Mouse (Mus musculus): ENCODE measurements around the gene Ctbs. TPM values are rescaled to one million over a fixed set of nuclear protein-coding genes. Genes with fewer than 3 reads are reported as not detected.

The Ctbs gene
- polyA plus RNA-seq, 1 experiment, result 1.5 TPM

DNA sequence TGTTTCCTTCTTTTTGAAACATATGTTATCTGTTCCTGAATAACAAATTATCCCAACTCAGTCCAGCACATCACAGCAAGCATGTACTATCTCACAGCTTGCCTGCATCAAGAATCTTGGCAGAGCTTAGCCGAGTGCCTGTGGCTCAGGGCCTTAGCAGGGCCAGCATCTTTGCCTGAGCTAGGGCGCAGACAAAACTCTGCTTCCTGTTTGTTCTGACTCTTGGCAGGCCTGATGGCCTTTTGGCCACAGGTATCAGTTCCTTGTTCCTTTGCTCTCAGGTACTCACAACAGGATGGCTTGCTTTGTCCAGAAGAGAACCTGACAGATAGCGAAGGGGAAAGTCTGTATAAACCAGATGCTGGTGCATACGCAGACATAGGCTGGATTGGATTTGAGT is 35.6 kb upstream of the Ctbs start:
- Histone ChIP-seq H3K27me3 (ENCODE audit: control insufficient read depth, insufficient read depth, insufficient read length) (no peaks in the 10 kb centered on the region), H3ac (ENCODE audit: control insufficient read depth, insufficient read length, low read depth) (no peak overlapping the region), H3K36me3 (ENCODE audit: control insufficient read depth, insufficient read depth) (peaks cover 6% of the 10 kb centered on the region), H3K79me3 (ENCODE audit: low read depth) (peaks cover 11% of the 10 kb centered on the region), H3K79me2 (ENCODE audit: control insufficient read depth, insufficient read depth) (peaks cover 52% of the 10 kb centered on the region), H3K4me3 (ENCODE audit: insufficient read depth, poor library complexity, severe bottlenecking) (no peak overlapping the region)
- TF ChIP-seq MYOD1 (IDR thresholded peaks at IDR 0.05; ENCODE audit: control insufficient read depth, insufficient read length, low read depth) (no peak), MAX (IDR thresholded peaks at IDR 0.05) (no peak), MYOG (IDR thresholded peaks at IDR 0.05; ENCODE audit: control insufficient read depth, extremely low read depth, insufficient read length) (no peak), CEBPB (IDR thresholded peaks at IDR 0.05; ENCODE audit: low read depth) (no peak), FOSL1 (IDR thresholded peaks at IDR 0.05; ENCODE audit: insufficient read depth, low read length, poor library complexity, severe bottlenecking) (no peak), CTCF (IDR thresholded peaks at IDR 0.05; ENCODE audit: control insufficient read depth, insufficient read depth, insufficient read length) (no peak), USF1 (IDR thresholded peaks at IDR 0.05; ENCODE audit: low read depth) (no peak)

DNA sequence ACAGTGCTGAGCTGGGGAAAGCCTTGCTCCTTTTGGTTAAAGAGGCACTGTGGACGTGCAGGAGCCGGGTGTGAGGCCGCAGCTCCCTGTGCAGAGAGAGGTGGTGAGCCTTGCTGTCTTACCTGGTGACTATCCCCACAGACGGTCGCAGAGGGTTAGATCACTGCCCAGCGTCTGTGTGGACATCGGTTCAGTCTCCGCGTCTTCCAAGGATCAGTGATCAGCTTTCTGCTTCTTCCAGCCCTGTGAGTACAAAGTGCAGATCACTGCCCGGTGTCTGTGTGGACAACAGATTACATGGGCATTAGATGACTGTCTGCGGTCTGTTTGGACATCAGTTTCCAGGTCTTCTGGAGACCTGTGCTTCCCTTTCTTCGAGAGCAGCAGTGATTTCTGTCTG is 35.0 kb upstream of the Ctbs start:
- no peak overlapping the region for H3ac ChIP-seq (ENCODE audit: control insufficient read depth, insufficient read length, low read depth)

DNA sequence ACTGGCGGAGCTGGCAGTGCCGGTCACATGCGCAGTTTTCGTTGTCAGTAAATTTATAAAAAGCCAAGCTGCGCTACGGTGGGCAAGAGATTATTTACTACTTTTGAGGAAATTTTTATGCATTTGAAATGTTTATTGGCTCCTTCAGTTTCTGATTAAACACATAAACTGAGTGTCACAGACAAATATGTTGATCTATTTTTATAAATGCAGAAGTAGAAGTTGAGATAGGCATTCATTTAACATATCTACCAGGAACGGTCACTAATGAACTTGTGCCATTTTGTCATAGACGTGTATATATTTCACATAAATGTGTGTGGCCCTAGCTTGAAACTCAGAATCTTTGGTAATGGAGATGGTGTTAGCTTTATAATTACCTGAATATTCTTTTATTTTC is 31.7 kb upstream of the Ctbs start:
- Histone ChIP-seq H3K27me3 (ENCODE audit: control insufficient read depth, insufficient read depth, insufficient read length) (no peaks in the 10 kb centered on the region), H3K79me2 (ENCODE audit: control insufficient read depth, insufficient read depth) (peaks cover 21% of the 10 kb centered on the region), H3K4me3 (ENCODE audit: insufficient read depth, poor library complexity, severe bottlenecking) (no peak overlapping the region), H3K79me3 (ENCODE audit: low read depth) (peaks cover 5% of the 10 kb centered on the region), H3K36me3 (ENCODE audit: control insufficient read depth, insufficient read depth) (peaks cover 13% of the 10 kb centered on the region), H3ac (ENCODE audit: control insufficient read depth, insufficient read length, low read depth) (no peak overlapping the region)
- TF ChIP-seq CTCF (IDR thresholded peaks at IDR 0.05; ENCODE audit: control insufficient read depth, insufficient read depth, insufficient read length) (no peak), MYOD1 (IDR thresholded peaks at IDR 0.05; ENCODE audit: control insufficient read depth, insufficient read length, low read depth) (no peak), MYOG (IDR thresholded peaks at IDR 0.05; ENCODE audit: control insufficient read depth, extremely low read depth, insufficient read length) (no peak), FOSL1 (IDR thresholded peaks at IDR 0.05; ENCODE audit: insufficient read depth, low read length, poor library complexity, severe bottlenecking) (no peak), USF1 (IDR thresholded peaks at IDR 0.05; ENCODE audit: low read depth) (no peak), MAX (IDR thresholded peaks at IDR 0.05) (no peak), CEBPB (IDR thresholded peaks at IDR 0.05; ENCODE audit: low read depth) (no peak)

More for the DNA sequence above, 35.0 kb upstream of the Ctbs start:
- peaks cover 8% of the 10 kb centered on the region for H3K36me3 ChIP-seq (ENCODE audit: control insufficient read depth, insufficient read depth)
- TF ChIP-seq MAX (IDR thresholded peaks at IDR 0.05) (no peak), USF1 (IDR thresholded peaks at IDR 0.05; ENCODE audit: low read depth) (no peak), FOSL1 (IDR thresholded peaks at IDR 0.05; ENCODE audit: insufficient read depth, low read length, poor library complexity, severe bottlenecking) (no peak), CTCF (IDR thresholded peaks at IDR 0.05; ENCODE audit: control insufficient read depth, insufficient read depth, insufficient read length) (no peak), CEBPB (IDR thresholded peaks at IDR 0.05; ENCODE audit: low read depth) (no peak), MYOG (IDR thresholded peaks at IDR 0.05; ENCODE audit: control insufficient read depth, extremely low read depth, insufficient read length) (no peak), MYOD1 (IDR thresholded peaks at IDR 0.05; ENCODE audit: control insufficient read depth, insufficient read length, low read depth) (no peak)
- H3K4me3 ChIP-seq (ENCODE audit: insufficient read depth, poor library complexity, severe bottlenecking), result no peak overlapping the region
- H3K79me3 ChIP-seq (ENCODE audit: low read depth), result peaks cover 11% of the 10 kb centered on the region
- no peaks in the 10 kb centered on the region for H3K27me3 ChIP-seq (ENCODE audit: control insufficient read depth, insufficient read depth, insufficient read length)
- H3K79me2 ChIP-seq (ENCODE audit: control insufficient read depth, insufficient read depth), result peaks cover 46% of the 10 kb centered on the region

DNA sequence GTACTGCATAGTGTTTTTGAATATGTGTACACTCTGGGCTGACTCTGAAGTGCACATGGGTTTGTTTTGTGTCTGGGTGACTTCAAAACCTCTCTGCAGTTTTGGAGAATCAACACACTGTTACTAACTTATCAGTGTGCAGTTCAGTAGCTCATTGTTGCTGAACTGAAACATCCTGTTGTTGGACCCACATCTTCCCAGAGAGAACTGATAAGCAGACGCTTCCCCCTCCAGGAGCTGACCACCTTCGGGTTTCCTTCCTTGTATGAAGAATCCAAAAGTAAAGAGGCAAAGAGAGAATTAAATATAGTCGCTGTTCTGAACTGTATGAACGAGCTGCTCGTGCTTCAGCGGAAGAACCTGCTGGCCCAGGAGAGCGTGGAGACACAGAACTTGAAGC is 30.7 kb upstream of the Ctbs start:
- Histone ChIP-seq H3ac (ENCODE audit: control insufficient read depth, insufficient read length, low read depth) (no peak overlapping the region), H3K79me3 (ENCODE audit: low read depth) (peaks cover 1% of the 10 kb centered on the region), H3K27me3 (ENCODE audit: control insufficient read depth, insufficient read depth, insufficient read length) (no peaks in the 10 kb centered on the region), H3K36me3 (ENCODE audit: control insufficient read depth, insufficient read depth) (peaks cover 13% of the 10 kb centered on the region), H3K4me3 (ENCODE audit: insufficient read depth, poor library complexity, severe bottlenecking) (no peak overlapping the region), H3K79me2 (ENCODE audit: control insufficient read depth, insufficient read depth) (peaks cover 12% of the 10 kb centered on the region)
- TF ChIP-seq CEBPB (IDR thresholded peaks at IDR 0.05; ENCODE audit: low read depth) (no peak), FOSL1 (IDR thresholded peaks at IDR 0.05; ENCODE audit: insufficient read depth, low read length, poor library complexity, severe bottlenecking) (no peak), MAX (IDR thresholded peaks at IDR 0.05) (no peak), CTCF (IDR thresholded peaks at IDR 0.05; ENCODE audit: control insufficient read depth, insufficient read depth, insufficient read length) (no peak), MYOG (IDR thresholded peaks at IDR 0.05; ENCODE audit: control insufficient read depth, extremely low read depth, insufficient read length) (no peak), USF1 (IDR thresholded peaks at IDR 0.05; ENCODE audit: low read depth) (no peak), MYOD1 (IDR thresholded peaks at IDR 0.05; ENCODE audit: control insufficient read depth, insufficient read length, low read depth) (no peak)

DNA sequence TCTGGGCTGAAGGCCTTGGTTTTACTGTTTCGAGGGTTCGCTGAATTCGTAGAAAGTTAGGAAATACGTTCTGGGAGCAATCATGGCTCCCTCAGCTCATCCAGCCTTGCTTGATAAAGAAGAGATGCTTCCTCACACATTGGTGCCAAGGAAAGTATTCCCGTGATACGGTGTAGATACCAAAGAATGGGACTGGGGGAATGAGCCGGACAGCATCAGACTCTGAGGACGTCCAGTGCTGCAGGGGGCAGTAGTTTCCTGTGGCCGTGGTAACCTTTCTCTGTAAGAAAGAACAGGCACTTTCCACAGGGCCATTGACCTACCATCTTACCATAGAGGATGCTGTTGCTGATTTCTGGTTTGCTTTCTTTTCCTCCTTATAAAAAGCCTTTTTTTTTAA is 30.1 kb upstream of the Ctbs start:
- Histone ChIP-seq H3K27me3 (ENCODE audit: control insufficient read depth, insufficient read depth, insufficient read length) (no peaks in the 10 kb centered on the region), H3K4me3 (ENCODE audit: insufficient read depth, poor library complexity, severe bottlenecking) (no peak overlapping the region), H3ac (ENCODE audit: control insufficient read depth, insufficient read length, low read depth) (no peak overlapping the region), H3K36me3 (ENCODE audit: control insufficient read depth, insufficient read depth) (peaks cover 13% of the 10 kb centered on the region), H3K79me2 (ENCODE audit: control insufficient read depth, insufficient read depth) (peaks cover 6% of the 10 kb centered on the region), H3K79me3 (ENCODE audit: low read depth) (peaks cover 1% of the 10 kb centered on the region)
- TF ChIP-seq CEBPB (IDR thresholded peaks at IDR 0.05; ENCODE audit: low read depth), result no peak
- no peak for TF ChIP-seq USF1 (IDR thresholded peaks at IDR 0.05; ENCODE audit: low read depth)
- TF ChIP-seq MYOD1 (IDR thresholded peaks at IDR 0.05; ENCODE audit: control insufficient read depth, insufficient read length, low read depth), result no peak
- no peak for TF ChIP-seq MAX (IDR thresholded peaks at IDR 0.05)
- no peak for TF ChIP-seq FOSL1 (IDR thresholded peaks at IDR 0.05; ENCODE audit: insufficient read depth, low read length, poor library complexity, severe bottlenecking)
- TF ChIP-seq MYOG (IDR thresholded peaks at IDR 0.05; ENCODE audit: control insufficient read depth, extremely low read depth, insufficient read length), result no peak
- TF ChIP-seq CTCF (IDR thresholded peaks at IDR 0.05; ENCODE audit: control insufficient read depth, insufficient read depth, insufficient read length), result no peak

Data from C2C12 (cell line).